Mouse (Mus musculus) heart, embryonic 10.5 days (tissue): ENCODE results near the gene Ahdc1. TPM values are rescaled to one million over a fixed set of nuclear protein-coding genes. Genes with fewer than 3 reads are reported as not detected.

Source experiments
- DNase-seq: peaks from one replicate; pipeline ENCODE4 v3.0.0-alpha.2; 2017; ENCODE audit warnings: low spot score
- H3K27ac ChIP-seq: fragments of 300-500 bp; sonication (generic); 2 replicates; pipeline ENCODE4 v1.5.1; 2016; ENCODE audit warnings: mild to moderate bottlenecking
- H3K27me3 ChIP-seq: fragments of 300-500 bp; sonication (generic); 2 replicates; pipeline ENCODE4 v1.6.1; 2016; ENCODE audit warnings: mild to moderate bottlenecking; ENCODE audit not compliant: poor library complexity, insufficient read depth, severe bottlenecking
- H3K36me3 ChIP-seq: fragments of 300-500 bp; sonication (generic); 2 replicates; pipeline ENCODE4 v1.6.1; 2016; ENCODE audit warnings: mild to moderate bottlenecking, moderate library complexity
- H3K4me1 ChIP-seq: fragments of 300-500 bp; sonication (generic); 2 replicates; pipeline ENCODE4 v1.6.1; 2016; ENCODE audit warnings: mild to moderate bottlenecking
- H3K4me3 ChIP-seq: fragments of 300-500 bp; sonication (generic); 2 replicates; pipeline ENCODE4 v1.5.1; 2016; ENCODE audit warnings: mild to moderate bottlenecking, moderate library complexity
- H3K9me3 ChIP-seq: fragments of 300-500 bp; sonication (generic); 2 replicates; pipeline ENCODE4 v1.6.1; 2016; ENCODE audit warnings: mild to moderate bottlenecking, moderate library complexity
- WGBS: fragments of 180-500 bp; shearing (Covaris S2); methylation state at CpG from one replicate; pipeline ENCODE4 v1.1.7; 2016; 5-methylcytosine and 5-hydroxymethylcytosine counted together
- polyA plus RNA-seq: library from polyadenylated mRNA; unstranded; fragments of >200 nt; fragmentation: Nextera tagmentation; extraction: Ambion mirVana; gene quantifications from 2 replicates; pipeline ENCODE4 v1.2.1, GENCODE M21; 2016

The Ahdc1 gene
- polyA plus RNA-seq, 1 experiment from 2014 or later, result 12.2 TPM

DNA sequence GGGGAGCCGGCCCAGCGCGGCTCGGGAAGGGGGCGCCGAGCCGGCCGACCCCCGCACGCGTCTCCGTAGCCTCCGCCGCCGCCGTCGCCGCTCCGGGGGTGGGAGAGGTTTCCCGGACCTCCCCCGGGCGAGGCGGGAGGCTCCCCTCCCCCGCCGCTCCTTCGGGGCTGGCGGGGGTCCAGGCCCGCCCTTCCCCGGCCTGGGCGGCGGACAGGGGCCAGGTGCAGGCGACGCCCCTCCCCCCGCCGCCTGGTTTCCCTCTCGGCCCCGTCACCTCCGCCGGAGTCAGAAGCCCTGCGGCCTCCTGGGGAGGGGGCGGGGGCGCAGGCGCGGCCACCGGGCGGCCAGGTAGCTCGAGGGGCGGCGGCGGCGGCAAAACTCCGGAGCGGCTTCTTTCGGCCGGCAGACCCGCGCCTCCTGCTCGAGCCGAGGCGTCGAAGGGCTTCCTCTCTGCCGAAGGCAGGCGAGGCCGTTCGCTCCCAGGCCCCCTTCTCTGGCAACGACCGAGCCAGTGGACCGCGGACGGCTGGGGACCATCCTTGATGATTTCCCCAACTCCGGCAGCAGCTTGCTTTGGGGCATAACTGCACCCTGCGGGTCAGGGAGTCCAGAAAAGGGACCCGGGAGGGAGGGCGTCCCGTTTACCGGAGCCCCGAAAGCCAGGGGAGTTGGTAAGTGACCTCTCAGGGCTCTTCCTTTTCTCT, 28.2 kb downstream of the Ahdc1 start:
- no peak for DNase-seq
- peak overlapping the region; percentile 83 for H3K4me3 ChIP-seq
- WGBS, result under 1% methylated on average over 71 of the region's 77 CpGs
- H3K27me3 ChIP-seq, result no peaks in the 10 kb centered on the region
- H3K9me3 ChIP-seq, result no peaks in the 10 kb centered on the region
- peaks cover 93% of the 10 kb centered on the region for H3K4me1 ChIP-seq
- no peaks in the 10 kb centered on the region for H3K36me3 ChIP-seq
- H3K27ac ChIP-seq, result peak overlapping the region; percentile 96

DNA sequence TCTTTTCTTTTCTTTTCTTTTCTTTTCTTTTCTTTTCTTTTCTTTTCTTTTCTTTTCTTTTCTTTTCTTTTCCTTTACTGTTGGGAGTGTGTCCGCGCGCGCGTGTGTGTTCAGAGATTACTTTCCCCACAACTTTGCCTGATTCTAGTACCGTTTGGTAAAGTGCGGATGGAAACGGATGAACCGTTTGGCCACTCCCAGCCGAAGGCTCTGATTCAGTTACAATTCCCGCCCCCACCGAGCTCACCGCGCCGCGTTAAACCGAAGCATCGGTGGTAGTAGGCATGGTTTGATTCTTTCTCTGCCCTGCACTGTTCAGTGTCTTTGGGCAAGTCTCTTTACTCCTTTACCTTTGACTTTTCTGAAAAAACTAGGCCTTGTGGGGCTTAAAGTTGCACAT, 28.8 kb downstream of the Ahdc1 start:
- Histone ChIP-seq H3K27ac (peak overlapping the region; percentile 96), H3K9me3 (no peaks in the 10 kb centered on the region), H3K4me1 (peaks cover 93% of the 10 kb centered on the region), H3K27me3 (no peaks in the 10 kb centered on the region), H3K36me3 (no peaks in the 10 kb centered on the region), H3K4me3 (peak overlapping the region; percentile 83)
- WGBS, result 2% methylated on average over 18 of the region's 18 CpGs
- DNase-seq, result no peak

DNA sequence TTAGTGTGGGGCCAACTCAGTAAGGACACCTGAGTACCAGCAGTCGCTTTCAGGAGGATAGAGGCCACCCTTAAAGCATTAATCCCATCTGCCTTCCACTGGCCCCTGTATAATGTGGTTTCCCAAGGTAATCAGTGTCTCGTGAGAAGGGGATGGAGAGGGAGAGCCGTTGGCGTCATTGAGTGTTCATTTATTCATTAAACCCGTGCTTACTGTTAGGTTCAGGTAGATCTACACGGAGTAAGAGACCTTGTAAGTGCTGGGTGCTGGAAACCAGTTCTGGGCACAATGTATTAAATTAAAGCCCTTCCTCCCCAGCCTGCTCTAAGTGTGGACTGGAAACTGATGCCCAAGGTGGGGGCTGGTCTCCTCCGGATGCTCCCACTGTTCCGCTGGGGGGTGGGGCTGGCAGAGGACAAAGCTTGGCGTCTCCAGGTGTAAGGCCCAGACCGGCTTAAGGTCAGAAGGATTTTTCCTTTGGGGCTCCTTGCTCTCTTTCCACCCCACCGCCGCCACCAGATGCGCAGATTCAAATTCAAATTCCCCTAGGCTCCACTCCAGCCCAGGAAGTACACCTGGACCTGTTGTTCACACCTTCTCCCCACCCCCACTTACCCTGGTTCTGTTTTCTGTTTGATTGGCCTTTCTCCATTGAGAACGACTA, 29.3 kb downstream of the Ahdc1 start:
- Histone ChIP-seq H3K9me3 (no peaks in the 10 kb centered on the region), H3K4me3 (peak overlapping the region; percentile 83), H3K27ac (peak overlapping the region; percentile 96), H3K27me3 (no peaks in the 10 kb centered on the region), H3K4me1 (peaks cover 93% of the 10 kb centered on the region), H3K36me3 (no peaks in the 10 kb centered on the region)
- DNase-seq, result no peak
- WGBS, result 19% methylated on average over 14 of the region's 14 CpGs

DNA sequence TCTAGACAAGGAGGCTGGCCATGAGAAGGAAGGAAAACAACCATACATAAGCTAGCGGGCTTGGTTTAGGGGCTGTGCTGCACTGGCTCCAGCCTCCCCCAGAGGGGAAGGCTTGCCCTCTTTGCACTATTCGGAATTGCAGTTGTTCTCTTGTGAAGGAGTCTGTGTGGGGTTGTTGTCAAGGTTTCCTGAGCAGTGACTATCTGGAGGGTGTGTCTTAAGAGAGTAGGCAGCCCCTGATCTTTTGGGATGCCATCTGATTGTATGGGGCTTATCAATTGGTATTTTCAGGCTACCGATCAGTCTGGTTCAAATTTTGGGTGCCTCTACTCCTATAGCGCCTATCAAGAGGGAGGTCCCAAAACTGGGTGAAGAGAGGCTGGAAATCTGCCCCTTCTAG, 31.2 kb downstream of the Ahdc1 start:
- Histone ChIP-seq H3K27me3 (no peaks in the 10 kb centered on the region), H3K4me1 (peaks cover 99% of the 10 kb centered on the region), H3K4me3 (peak overlapping the region; percentile 83), H3K9me3 (no peaks in the 10 kb centered on the region), H3K27ac (peak overlapping the region; percentile 96), H3K36me3 (no peaks in the 10 kb centered on the region)
- WGBS, result 8% methylated on average over 4 of the region's 4 CpGs
- no peak for DNase-seq

DNA sequence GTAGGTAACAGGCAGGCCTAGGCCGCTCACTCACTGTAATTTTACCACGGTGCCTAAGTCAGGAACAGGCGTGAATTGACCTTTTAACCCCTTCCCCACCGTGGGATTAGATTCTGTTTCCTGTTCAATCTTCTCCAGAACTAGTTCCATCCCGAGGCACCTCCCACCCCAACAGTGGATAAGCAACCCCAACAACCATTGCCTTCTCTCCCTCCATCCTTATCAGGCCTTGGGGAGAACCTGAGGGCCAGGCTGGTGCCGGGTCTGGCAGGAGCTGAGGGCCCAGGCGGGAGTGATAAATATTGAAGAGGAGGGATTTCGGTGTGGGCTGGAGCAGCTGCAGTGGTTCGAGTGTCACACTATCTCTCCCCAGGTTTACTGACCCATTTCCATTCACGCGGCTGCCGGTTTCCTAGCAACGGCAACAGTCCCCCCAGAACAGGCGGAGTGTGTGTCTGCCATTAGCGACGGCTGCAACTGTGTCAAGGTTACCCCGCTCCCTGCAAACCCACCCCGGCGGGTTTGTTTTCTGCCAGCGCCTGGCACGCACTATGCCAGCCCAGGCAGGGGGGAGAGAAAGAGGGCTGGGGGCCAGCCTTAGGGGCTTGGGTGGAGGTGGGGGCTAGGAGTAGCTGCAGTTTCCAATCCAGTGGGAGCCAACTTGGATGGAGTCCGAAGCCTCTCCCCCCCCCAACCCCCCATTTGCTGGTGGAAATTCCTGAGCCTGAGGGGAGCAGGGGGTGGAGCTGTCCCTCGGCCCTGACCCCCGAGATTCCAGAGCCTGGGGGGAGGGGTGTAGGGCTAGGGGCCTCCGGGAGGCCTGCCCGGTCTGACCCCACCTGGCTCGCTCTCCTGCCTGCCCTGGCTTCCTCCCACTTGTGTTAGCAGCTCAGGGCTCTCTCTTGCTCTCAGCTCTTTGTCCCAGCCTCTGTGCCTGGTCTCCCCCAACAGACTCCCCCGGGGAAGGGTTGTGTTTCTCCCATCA, 31.9 kb downstream of the Ahdc1 start:
- Histone ChIP-seq H3K27ac (peak overlapping the region; percentile 96), H3K9me3 (no peaks in the 10 kb centered on the region), H3K36me3 (no peaks in the 10 kb centered on the region), H3K27me3 (no peaks in the 10 kb centered on the region), H3K4me3 (peak overlapping the region; percentile 83), H3K4me1 (peaks cover 99% of the 10 kb centered on the region)
- no peak for DNase-seq
- 4% methylated on average over 28 of the region's 28 CpGs for WGBS

DNA sequence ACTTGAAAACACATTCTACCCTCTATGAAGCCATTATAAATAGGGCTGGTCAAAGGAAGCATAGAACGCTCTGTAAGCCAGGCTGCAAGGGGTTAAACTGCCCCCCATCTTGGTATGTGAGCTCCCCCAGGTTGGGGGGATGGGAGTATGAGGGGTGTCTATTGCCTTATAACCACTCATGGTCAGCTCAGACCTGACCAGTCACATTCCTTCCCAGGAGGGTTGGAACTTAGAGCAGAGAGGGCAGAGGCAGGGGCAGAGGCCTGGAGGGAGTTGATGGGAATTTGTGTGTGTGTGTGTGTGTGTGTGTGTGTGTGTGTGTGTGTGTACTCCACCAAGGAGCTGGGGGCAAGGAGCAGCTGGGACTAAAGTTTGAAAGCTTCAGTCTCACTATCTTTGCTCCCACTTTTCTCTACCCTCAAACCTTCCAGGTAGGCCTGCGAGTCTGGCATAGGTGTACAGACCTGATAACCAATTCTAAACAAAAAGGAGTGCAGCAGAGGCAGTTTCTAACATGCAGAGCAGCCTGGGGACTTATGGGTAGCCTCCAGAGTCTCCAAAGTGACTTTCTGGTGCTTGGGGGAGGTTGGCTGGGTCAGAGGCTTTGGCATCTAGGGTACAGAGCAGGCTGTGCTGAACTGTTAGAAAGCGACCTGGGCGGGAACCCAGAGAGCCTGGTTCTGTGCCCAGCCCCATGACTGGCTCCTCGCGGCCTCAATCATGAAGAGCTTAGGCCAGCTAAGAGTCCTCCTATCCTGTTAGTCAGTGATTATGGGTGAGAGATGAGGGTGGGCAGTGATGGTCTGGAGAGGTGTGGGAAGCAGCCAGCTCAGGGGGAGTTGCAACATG, 33.0 kb downstream of the Ahdc1 start:
- Histone ChIP-seq H3K36me3 (no peaks in the 10 kb centered on the region), H3K4me3 (peak overlapping the region; percentile 83), H3K4me1 (peaks cover 99% of the 10 kb centered on the region), H3K27ac (peak overlapping the region; percentile 96), H3K27me3 (no peaks in the 10 kb centered on the region), H3K9me3 (no peaks in the 10 kb centered on the region)
- no peak for DNase-seq
- 15% methylated on average over 6 of the region's 6 CpGs for WGBS

DNA sequence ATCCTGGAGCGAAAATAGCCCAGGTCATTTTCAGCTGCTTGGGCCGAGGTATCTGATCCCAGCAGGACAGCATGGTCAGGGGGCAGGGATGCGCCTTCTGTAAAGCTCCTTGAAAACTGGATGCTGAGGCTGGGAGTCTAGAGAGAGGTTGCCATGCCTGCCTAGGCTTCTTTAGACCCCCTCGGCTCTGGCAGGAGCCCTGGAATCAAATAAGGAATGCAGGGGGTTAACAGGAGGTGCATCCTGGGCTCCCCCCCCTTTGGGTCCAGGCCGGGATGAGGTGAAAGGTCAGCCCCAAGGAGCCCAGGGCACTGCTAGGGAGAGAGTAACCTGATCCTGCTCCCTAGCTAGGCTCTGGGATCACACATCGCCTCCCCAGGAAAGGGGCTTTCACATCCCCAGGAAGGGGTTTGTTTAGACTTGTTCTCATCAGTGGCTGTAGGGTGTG, 33.6 kb downstream of the Ahdc1 start:
- H3K9me3 ChIP-seq, result no peaks in the 10 kb centered on the region
- no peaks in the 10 kb centered on the region for H3K36me3 ChIP-seq
- H3K4me3 ChIP-seq, result peak overlapping the region; percentile 83
- WGBS, result 7% methylated on average over 6 of the region's 6 CpGs
- H3K27ac ChIP-seq, result peak overlapping the region; percentile 96
- peaks cover 99% of the 10 kb centered on the region for H3K4me1 ChIP-seq
- no peaks in the 10 kb centered on the region for H3K27me3 ChIP-seq
- DNase-seq, result no peak

DNA sequence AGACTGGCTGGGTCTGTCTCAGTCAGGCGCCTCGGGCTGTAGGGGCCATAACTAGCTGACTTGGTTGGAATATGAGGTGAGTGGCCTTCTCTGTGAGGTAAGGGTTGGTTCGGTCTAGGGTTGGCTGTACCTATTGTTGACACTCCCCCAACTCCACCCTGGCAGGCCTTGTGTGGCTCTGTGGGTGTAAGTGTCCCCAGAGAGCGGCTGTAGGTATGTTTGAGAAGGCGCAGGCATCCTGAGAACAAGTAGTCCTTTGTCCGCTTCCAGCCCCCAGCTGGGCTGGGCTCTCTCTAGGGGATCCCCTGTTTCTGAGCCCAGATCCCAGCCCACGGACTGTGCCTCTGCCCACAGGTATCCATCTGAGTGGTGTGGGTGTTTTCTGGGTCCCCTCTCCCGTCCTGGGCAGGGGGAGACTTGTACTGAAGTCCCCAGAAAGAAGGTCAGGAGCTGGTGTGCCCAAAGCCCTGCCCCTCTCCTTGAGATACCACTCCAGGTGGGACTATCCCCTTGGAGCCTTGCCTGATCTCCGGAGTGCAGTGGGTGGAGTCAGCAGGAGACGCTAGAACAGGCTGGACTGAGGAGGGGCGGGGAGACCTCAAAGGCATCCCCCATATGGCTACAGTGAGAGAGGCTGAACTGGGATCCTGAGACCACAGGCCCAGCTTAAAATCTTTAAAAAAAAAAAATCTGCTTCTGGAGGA, 34.9 kb downstream of the Ahdc1 start:
- 36% methylated on average over 11 of the region's 11 CpGs for WGBS
- no peak for DNase-seq

DNA sequence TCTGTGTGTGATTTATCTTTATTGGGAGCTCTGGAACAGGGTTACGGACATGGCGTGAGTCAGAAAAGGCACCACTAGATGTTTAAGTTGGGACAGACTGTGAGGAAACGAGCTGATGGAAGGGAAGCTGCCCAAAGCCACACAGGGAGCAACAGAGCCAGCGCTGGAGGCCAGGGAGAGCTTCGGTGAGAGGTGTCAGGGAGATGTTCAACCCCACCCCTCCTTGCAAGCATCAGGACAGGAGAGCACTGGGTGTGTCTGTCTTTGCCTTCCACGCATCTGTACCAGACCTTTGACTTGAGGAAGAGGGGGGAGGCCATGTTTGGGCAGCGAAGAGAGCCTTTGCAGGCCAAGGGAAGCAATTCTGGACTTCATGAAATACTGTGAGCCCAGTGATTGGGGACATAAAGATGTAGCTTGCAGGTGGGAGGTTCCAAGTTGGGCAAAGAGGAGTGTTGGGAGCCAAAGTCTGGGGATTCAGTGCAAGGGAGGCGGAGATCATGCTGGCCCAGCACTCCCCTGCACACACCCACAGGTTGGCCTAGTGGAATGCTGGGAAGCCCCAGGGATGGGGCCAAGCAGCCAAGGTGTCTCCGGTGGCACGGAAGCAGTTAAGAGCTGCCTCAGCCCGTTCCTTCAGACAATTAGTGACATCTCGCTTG, 35.8 kb downstream of the Ahdc1 start:
- Histone ChIP-seq H3K27ac (peak overlapping the region; percentile 96), H3K36me3 (no peaks in the 10 kb centered on the region), H3K9me3 (no peaks in the 10 kb centered on the region), H3K4me3 (peak overlapping the region; percentile 19; the same call in 1 of the 2 replicates), H3K4me1 (peaks cover 100% of the 10 kb centered on the region), H3K27me3 (no peaks in the 10 kb centered on the region)
- WGBS, result 31% methylated on average over 12 of the region's 12 CpGs
- DNase-seq, result no peak

More for the DNA sequence above, 34.9 kb downstream of the Ahdc1 start:
- Histone ChIP-seq H3K36me3 (no peaks in the 10 kb centered on the region), H3K4me3 (peak overlapping the region; percentile 19; the same call in 1 of the 2 replicates), H3K27ac (peak overlapping the region; percentile 96), H3K4me1 (peaks cover 100% of the 10 kb centered on the region), H3K9me3 (no peaks in the 10 kb centered on the region), H3K27me3 (no peaks in the 10 kb centered on the region)

DNA sequence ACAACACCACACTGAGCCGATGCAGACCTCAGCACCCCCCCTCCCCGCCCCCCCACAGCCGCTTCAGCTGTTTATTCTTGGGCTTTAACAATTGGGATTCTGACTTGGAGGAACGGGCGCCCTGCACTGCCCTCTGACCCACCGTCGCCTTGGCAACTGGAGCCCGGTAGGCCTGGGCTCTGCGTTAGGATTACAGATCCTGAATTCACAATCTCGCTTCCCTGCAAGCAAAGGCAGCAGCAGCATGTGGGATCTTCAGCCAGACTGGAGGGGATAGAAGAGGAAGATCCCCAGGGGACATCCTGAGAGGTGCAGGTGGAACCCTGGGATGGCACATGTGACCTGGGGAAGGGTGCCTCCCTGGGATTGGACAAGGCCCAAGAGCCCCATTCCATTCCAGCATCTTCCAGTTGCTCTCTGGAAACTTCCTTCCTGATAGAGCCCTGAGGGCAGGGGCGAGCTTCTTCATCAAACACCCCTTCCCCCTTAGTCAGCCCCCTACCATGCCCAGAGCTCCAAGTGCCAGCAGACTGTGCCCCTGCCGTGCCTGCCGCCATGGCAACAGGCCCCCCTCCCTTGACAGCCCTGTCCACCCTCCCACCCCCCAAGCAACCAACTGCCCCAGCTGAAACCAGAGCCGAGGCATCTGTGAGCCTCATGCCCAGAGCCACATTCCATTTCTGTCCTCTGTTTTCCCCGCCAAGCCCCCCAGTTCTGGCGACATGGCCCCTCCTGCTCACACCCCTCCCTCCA, 36.5 kb downstream of the Ahdc1 start:
- Histone ChIP-seq H3K9me3 (no peaks in the 10 kb centered on the region), H3K4me3 (peak overlapping the region; percentile 19; the same call in 1 of the 2 replicates)

More for the DNA sequence above, 36.5 kb downstream of the Ahdc1 start:
- no peak for DNase-seq
- Histone ChIP-seq H3K27me3 (no peaks in the 10 kb centered on the region), H3K4me1 (peaks cover 100% of the 10 kb centered on the region), H3K36me3 (0 out of 2 replicates have a peak, but pooled peaks cover 1% of the 10 kb centered on the region), H3K27ac (peak overlapping the region; percentile 96)
- WGBS, result 29% methylated on average over 16 of the region's 16 CpGs
